Mouse (Mus musculus) lung, embryonic 14.5 days (tissue): ENCODE measurements around the gene Tlcd1. TPM values are rescaled to one million over a fixed set of nuclear protein-coding genes. Genes with fewer than 3 reads are reported as not detected.

ENCODE experiments used
- ATAC-seq: fragments of 200-750 bp; cut with Nextera tagmentation; 2 replicates; pipeline ENCODE4 v1.8.0; 2017; ENCODE audit warnings: mild to moderate bottlenecking, moderate TSS enrichment, moderate library complexity; ENCODE audit not compliant: insufficient read depth
- DNase-seq: peaks from one replicate; pipeline ENCODE4 v3.0.0-alpha.2; 2015
- H3K27ac ChIP-seq: fragments of 300-500 bp; sonication (generic); 2 replicates; pipeline ENCODE4 v1.5.1; 2014; ENCODE audit warnings: low read depth, mild to moderate bottlenecking, moderate library complexity
- H3K27me3 ChIP-seq: fragments of 300-500 bp; sonication (generic); 2 replicates; pipeline ENCODE4 v1.6.1; 2014; ENCODE audit warnings: low read length, control low read depth; ENCODE audit not compliant: insufficient read depth
- H3K36me3 ChIP-seq: fragments of 300-500 bp; sonication (generic); 2 replicates; pipeline ENCODE4 v1.6.1; 2014; ENCODE audit warnings: control low read depth; ENCODE audit not compliant: insufficient read depth
- H3K4me1 ChIP-seq: fragments of 300-500 bp; sonication (generic); 2 replicates; pipeline ENCODE4 v1.6.1; 2014; ENCODE audit warnings: antibody characterized with exemption, control low read depth; ENCODE audit not compliant: insufficient read depth
- H3K4me2 ChIP-seq: fragments of 300-500 bp; sonication (generic); 2 replicates; pipeline ENCODE4 v1.6.1; 2014; ENCODE audit warnings: mild to moderate bottlenecking
- H3K4me3 ChIP-seq: fragments of 300-500 bp; sonication (generic); 2 replicates; pipeline ENCODE4 v1.5.1; 2014; ENCODE audit warnings: low read depth, low read length
- H3K9ac ChIP-seq: fragments of 300-500 bp; sonication (generic); 2 replicates; pipeline ENCODE4 v1.6.1; 2014
- H3K9me3 ChIP-seq: fragments of 300-500 bp; sonication (generic); 2 replicates; pipeline ENCODE4 v1.6.1; 2016; ENCODE audit warnings: low read depth, low read length, control low read depth
- CTCF ChIP-seq: IDR thresholded peaks from 2 replicates; pipeline ENCODE4 v1.5.1; 2016; ENCODE audit warnings: antibody characterized with exemption, low read depth
- WGBS: fragments of 180-500 bp; shearing (Covaris S2); extraction: QIAGEN DNeasy Blood & Tissue Kit; methylation state at CpG from one replicate; pipeline ENCODE4 v1.1.7; 2014; 5-methylcytosine and 5-hydroxymethylcytosine counted together
- polyA plus RNA-seq: library from polyadenylated mRNA; unstranded; fragments of >200 nt; fragmentation: Nextera tagmentation; extraction: Ambion mirVana; gene quantifications from 2 replicates; pipeline ENCODE4 v1.2.1, GENCODE M21; 2014

The Tlcd1 gene
- polyA plus RNA-seq, 1 experiment from 2014 or later, result 21.6 TPM

GRCm38 (mm10) chr11:78205361-78206206, 29.1 kb downstream of the Tlcd1 start:
- no peaks in the 10 kb centered on the region for H3K27me3 ChIP-seq
- H3K4me1 ChIP-seq, result no peaks in the 10 kb centered on the region
- peaks cover 70% of the 10 kb centered on the region for H3K36me3 ChIP-seq
- ATAC-seq (no peak), DNase-seq (no peak)
- no peaks in the 10 kb centered on the region for H3K9me3 ChIP-seq
- no peak overlapping the region for H3K4me2 ChIP-seq
- TF ChIP-seq CTCF, result no peak
- no peak overlapping the region for H3K9ac ChIP-seq
- 67% methylated on average over 13 of the region's 13 CpGs for WGBS
- H3K27ac ChIP-seq, result no peak overlapping the region
- no peak overlapping the region for H3K4me3 ChIP-seq

- no peak overlapping the region for H3K27ac ChIP-seq
- no peak for ATAC-seq
- TF ChIP-seq CTCF, result no peak
- no peaks in the 10 kb centered on the region for H3K27me3 ChIP-seq
- WGBS, result 83% methylated on average over 7 of the region's 7 CpGs
- no peaks in the 10 kb centered on the region for H3K9me3 ChIP-seq
- no peak overlapping the region for H3K9ac ChIP-seq
- peaks cover 86% of the 10 kb centered on the region for H3K36me3 ChIP-seq
- no peak for DNase-seq
- no peak overlapping the region for H3K4me2 ChIP-seq
- H3K4me3 ChIP-seq, result no peak overlapping the region
- H3K4me1 ChIP-seq, result no peaks in the 10 kb centered on the region
Measured at GRCm38 (mm10) chr11:78207190-78207589, 30.7 kb downstream of the Tlcd1 start.

- WGBS, result 75% methylated on average over 6 of the region's 6 CpGs
- H3K4me3 ChIP-seq, result no peak overlapping the region
- no peaks in the 10 kb centered on the region for H3K4me1 ChIP-seq
- H3K27ac ChIP-seq, result no peak overlapping the region
- H3K4me2 ChIP-seq, result no peak overlapping the region
- H3K9me3 ChIP-seq, result no peaks in the 10 kb centered on the region
- ATAC-seq (no peak), DNase-seq (no peak)
- H3K27me3 ChIP-seq, result no peaks in the 10 kb centered on the region
- H3K9ac ChIP-seq, result no peak overlapping the region
- H3K36me3 ChIP-seq, result peaks cover 99% of the 10 kb centered on the region
- TF ChIP-seq CTCF, result no peak
Measured at GRCm38 (mm10) chr11:78209886-78210285, 33.4 kb downstream of the Tlcd1 start.

- TF ChIP-seq CTCF, result no peak
- Histone ChIP-seq H3K27me3 (no peaks in the 10 kb centered on the region), H3K36me3 (peaks cover 100% of the 10 kb centered on the region), H3K4me1 (no peaks in the 10 kb centered on the region), H3K4me3 (no peak overlapping the region), H3K9me3 (no peaks in the 10 kb centered on the region), H3K4me2 (no peak overlapping the region), H3K9ac (no peak overlapping the region), H3K27ac (no peak overlapping the region)
- no peak for ATAC-seq
- WGBS, result 40% methylated on average over 7 of the region's 7 CpGs
- no peak for DNase-seq
Measured at GRCm38 (mm10) chr11:78210615-78211014, 34.1 kb downstream of the Tlcd1 start.

GRCm38 (mm10) chr11:78211513-78211912, 35.0 kb downstream of the Tlcd1 start:
- H3K4me1 ChIP-seq, result no peaks in the 10 kb centered on the region
- H3K36me3 ChIP-seq, result peaks cover 100% of the 10 kb centered on the region
- TF ChIP-seq CTCF, result no peak
- no peak overlapping the region for H3K4me3 ChIP-seq
- no peak overlapping the region for H3K27ac ChIP-seq
- no peak overlapping the region for H3K9ac ChIP-seq
- H3K4me2 ChIP-seq, result no peak overlapping the region
- H3K9me3 ChIP-seq, result no peaks in the 10 kb centered on the region
- DNase-seq (no peak), ATAC-seq (no peak)
- H3K27me3 ChIP-seq, result no peaks in the 10 kb centered on the region
- WGBS, result 86% methylated on average over 5 of the region's 5 CpGs

GRCm38 (mm10) chr11:78213086-78213817, 36.7 kb downstream of the Tlcd1 start:
- Histone ChIP-seq H3K9ac (no peak overlapping the region), H3K4me2 (no peak overlapping the region), H3K4me3 (no peak overlapping the region), H3K27me3 (no peaks in the 10 kb centered on the region), H3K27ac (no peak overlapping the region), H3K4me1 (no peaks in the 10 kb centered on the region), H3K9me3 (no peaks in the 10 kb centered on the region), H3K36me3 (peaks cover 99% of the 10 kb centered on the region)
- ATAC-seq (no peak), DNase-seq (no peak)
- WGBS, result 90% methylated on average over 14 of the region's 14 CpGs
- TF ChIP-seq CTCF, result no peak

GRCm38 (mm10) chr11:78215709-78216317, 39.3 kb downstream of the Tlcd1 start:
- DNase-seq (no peak), ATAC-seq (no peak)
- H3K4me2 ChIP-seq, result no peak overlapping the region
- 89% methylated on average over 11 of the region's 11 CpGs for WGBS
- no peak overlapping the region for H3K9ac ChIP-seq
- H3K27ac ChIP-seq, result no peak overlapping the region
- H3K36me3 ChIP-seq, result peaks cover 98% of the 10 kb centered on the region
- no peaks in the 10 kb centered on the region for H3K4me1 ChIP-seq
- H3K4me3 ChIP-seq, result no peak overlapping the region
- TF ChIP-seq CTCF, result no peak
- H3K27me3 ChIP-seq, result no peaks in the 10 kb centered on the region
- H3K9me3 ChIP-seq, result no peaks in the 10 kb centered on the region
